In the genomic region with DNA sequence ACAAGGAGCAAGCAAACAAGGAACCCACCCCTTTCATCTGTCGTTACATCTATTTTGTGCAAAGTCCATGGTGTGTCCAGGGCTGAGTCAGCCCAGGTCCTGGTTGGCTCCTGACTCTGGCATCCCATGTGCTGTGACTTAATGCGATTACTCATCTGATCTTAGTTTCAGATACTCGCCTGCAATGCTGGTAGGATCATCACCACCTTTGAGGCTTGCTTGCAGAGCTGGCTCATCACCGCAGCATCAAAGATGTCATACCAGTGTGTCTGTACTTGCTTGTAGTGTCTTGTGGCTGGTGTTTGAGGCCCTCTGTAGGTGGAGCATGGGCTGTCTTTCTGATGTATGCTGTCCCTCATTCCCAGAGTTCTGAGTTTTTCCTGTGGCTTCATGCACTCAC, we compare ENCODE assay signal across 12 mouse cellular contexts.
A peak's percentile ranks its signal among the peaks of the same experiment; 100 is the strongest.
DNase-seq lines count a peak whose midpoint lies in the region; ATAC-seq lines count a peak whose summit lies in the region.
"Had no signal": no experiment of that assay in that cellular context is flagged by ENCODE, and none has a peak within 500 bp of the region (broad histone marks: within the 10 kb centered on the region; RNA-seq: fewer than 3 reads in every experiment).

No protein-coding gene starts in this region.

- H3K36me3 ChIP-seq in limb, embryonic 15.5 days, result no peaks in the 10 kb centered on the region
- no peaks in the 10 kb centered on the region for H3K36me3 ChIP-seq in limb, embryonic 10.5 days
- H3K36me3 ChIP-seq: limb, embryonic 12.5 days had no signal

- H3K27ac ChIP-seq in limb, embryonic 15.5 days, result 0 out of 2 replicates have a peak overlapping the region, but pooled peaks have one; percentile 30
- H3K27ac ChIP-seq in limb, embryonic 10.5 days, result no peak overlapping the region
- H3K27ac ChIP-seq: limb, embryonic 12.5 days had no signal

- DNase-seq in limb, embryonic 10.5 days (ENCODE audit: low spot score), result no peak
- DNase-seq in Muller cell, postnatal 12 days (ENCODE audit: inconsistent ontology term), result peak; percentile 47
- peak; percentile 62 to 69 for DNase-seq in adrenal gland, postnatal 36 days
- DNase-seq in thymus, postnatal 10 days (ENCODE audit: low spot score in 2 of 2), result peak; percentile 35 to 45
- no peak for DNase-seq in cerebellum, adult 18-20 months
- DNase-seq: heart, adult 11 months; heart, postnatal 36 days; kidney, adult 8-10 months had no signal

- no peak overlapping the region for H3K4me3 ChIP-seq in limb, embryonic 15.5 days
- H3K4me3 ChIP-seq in limb, embryonic 10.5 days, result no peak overlapping the region
- H3K4me3 ChIP-seq: limb, embryonic 12.5 days had no signal

- WGBS in limb, embryonic 15.5 days, result 73% methylated on average over 4 of the region's 4 CpGs
- 91% methylated on average over 4 of the region's 4 CpGs for WGBS in limb, embryonic 10.5 days

- H3K9ac ChIP-seq in limb, embryonic 15.5 days, result no peak overlapping the region
- H3K9ac ChIP-seq: limb, embryonic 12.5 days had no signal

- no peak overlapping the region for H3K4me2 ChIP-seq in limb, embryonic 15.5 days
- H3K4me2 ChIP-seq: limb, embryonic 12.5 days had no signal

- no peaks in the 10 kb centered on the region for H3K27me3 ChIP-seq in limb, embryonic 15.5 days
- no peaks in the 10 kb centered on the region for H3K27me3 ChIP-seq in limb, embryonic 10.5 days (ENCODE audit: low read depth, poor library complexity, severe bottlenecking)
- H3K27me3 ChIP-seq: limb, embryonic 12.5 days had no signal

- ATAC-seq in limb, embryonic 15.5 days (ENCODE audit: insufficient number of reproducible peaks, low FRiP score, low TSS enrichment, low read depth), result no peak
- no peak for ATAC-seq in frontal cortex, adult (ENCODE audit: low TSS enrichment)
- ATAC-seq: midbrain, embryonic 16.5 days had no signal

- H3K9me3 ChIP-seq in limb, embryonic 15.5 days, result no peaks in the 10 kb centered on the region
- H3K9me3 ChIP-seq in limb, embryonic 10.5 days (replicated peaks), result no peaks in the 10 kb centered on the region
- H3K9me3 ChIP-seq: limb, embryonic 12.5 days had no signal

- peaks cover 22% of the 10 kb centered on the region for H3K4me1 ChIP-seq in limb, embryonic 15.5 days
- peaks cover 4% of the 10 kb centered on the region; the same call in 1 of the 2 replicates for H3K4me1 ChIP-seq in limb, embryonic 10.5 days

Comparison
In these comparisons a context has a peak if more than half of its experiments do, and no peak if none do; other contexts are left out.
1. DNase-seq: peak in Muller cell, postnatal 12 days (single experiment), adrenal gland, postnatal 36 days (2 of 2) and thymus, postnatal 10 days (2 of 2); none in limb, embryonic 10.5 days (single experiment) and cerebellum, adult 18-20 months (0 of 2).